Mouse (Mus musculus) frontal cortex, postnatal 36 days (tissue): Measurements from ENCODE around the gene Abcc4.
"Not testable (repeated sequence)": the region's sequence is repeated elsewhere in the genome, so short reads cannot be mapped to it uniquely, and the experiment has no call there.

Source experiments
- DNase-seq, 2 experiments: peaks; one replicate each; pipeline ENCODE4 v3.0.0; 2022; ENCODE audit warnings: low spot score in 2 of 2

The Abcc4 gene

DNA sequence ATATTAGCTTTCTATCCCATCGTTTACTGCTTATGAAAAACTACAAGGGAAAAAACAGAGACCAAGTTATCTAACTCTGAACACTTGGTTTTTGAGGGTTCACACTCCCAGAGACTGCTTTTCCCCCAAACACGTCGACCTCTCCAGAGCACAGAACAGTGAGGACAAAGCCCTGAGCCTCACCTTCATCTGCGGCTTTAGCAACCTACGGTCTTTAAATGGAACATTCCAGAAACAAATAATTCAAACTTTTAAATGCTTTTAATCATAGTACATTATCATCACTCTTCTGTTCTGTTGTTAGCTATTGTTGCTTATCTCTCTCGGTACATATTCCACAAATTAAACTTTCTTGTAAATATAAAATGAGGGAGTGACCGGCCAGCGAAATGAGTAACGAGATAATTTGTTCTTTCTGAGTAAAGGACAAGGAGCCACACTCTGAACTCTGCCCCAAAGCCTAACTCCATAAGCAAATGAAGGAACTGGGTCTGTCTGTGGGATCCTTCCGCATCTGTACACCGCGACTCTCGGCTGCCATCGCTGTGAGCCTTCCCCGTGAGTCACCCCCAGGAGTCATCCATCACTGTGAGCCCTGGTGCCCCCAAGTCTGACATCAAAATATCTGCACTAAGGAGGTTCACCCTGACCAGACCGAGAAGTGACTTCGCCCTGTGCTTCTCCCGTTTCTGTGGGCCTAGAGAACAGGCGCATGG is 126.8 kb downstream of the Abcc4 start:
- no peak for DNase-seq

DNA sequence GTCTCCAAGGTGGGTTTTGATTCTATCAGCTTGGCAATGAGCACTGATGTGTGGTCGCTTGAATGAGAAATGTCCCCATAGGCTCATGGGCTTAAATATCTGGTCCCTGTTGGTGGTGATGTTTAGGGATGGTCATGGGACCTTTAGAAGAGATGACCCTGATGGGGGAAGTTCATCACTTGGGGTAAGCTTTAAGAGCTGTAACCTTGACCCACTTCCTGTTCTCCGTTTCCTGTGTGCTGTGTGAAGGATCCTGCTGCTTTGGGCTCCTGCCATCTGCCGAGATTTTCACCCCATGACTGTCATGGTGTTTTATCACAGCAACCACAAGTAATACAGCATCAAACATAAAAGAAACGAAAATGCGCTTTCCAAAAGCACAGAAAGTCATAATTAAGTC is 128.1 kb downstream of the Abcc4 start:
- no peak for DNase-seq

DNA sequence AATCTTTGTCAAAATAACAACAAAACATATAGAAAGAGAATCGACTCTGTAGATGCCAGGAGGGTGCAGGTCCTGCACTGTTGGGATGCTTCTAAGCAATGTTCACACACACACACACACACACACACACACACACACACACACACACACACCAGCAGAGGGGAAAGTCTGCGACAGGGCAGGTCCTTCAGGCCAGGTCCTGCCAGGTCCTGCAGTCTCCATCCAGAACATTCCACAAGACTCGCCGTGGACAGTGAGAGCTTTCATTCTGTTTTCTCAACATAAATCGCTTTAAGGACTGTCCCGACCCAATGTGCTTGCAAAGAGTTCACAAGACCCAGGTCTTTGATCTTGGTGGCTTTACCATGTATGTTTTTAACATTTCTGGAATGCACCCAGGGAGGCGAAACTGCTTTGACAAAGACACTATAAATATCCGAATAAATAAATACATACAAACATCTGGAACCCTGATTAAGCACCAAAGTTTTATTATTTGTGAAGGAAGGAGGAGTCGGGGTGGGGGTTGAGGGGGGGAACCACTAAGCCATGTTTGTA is 133.3 kb downstream of the Abcc4 start:
- no peak for DNase-seq

DNA sequence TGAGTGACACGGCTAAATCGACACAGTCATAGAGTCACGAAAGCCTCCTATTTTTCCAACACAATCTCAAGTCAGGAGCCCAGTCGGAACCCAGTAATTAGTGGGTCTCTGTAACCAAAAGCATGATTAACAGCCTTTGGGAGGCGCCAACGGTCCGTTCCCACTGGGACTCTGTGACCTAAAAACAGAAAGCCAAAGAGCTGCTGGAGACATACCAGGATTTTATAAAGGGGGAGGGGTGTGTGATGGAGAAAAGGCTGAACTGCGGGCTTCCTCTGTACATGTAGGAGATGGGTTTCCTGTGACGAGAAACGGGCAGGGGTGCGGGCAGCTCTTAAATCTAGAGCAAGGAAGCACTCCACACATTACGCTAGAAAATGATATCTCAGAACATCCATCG is 136.4 kb downstream of the Abcc4 start:
- no peak for DNase-seq

DNA sequence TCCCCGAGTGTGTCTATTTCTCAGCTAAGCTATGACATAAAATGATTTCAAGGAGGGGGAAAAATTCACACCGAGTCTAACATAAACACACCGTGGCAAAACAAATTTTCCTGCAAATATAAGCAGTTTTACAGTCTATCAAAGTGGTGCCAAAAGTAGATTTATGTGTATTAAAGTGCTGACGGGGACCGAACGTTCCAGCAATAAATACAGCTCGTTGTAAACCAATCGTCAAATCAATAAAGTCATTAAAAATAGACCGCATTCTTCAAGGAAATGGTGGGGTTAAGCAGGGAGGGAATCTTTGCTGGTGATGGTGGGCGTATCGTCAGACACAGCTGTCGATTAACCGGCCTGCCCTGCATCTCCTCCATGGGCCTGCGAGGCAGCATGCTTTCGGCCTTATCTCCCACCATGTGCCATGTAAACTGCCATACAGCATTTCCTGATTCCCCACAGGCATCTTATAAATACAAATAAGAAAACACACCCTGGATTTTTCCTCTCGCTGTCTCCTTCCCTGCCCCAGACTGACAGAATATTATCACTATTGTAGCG is 137.8 kb downstream of the Abcc4 start:
- DNase-seq: no peak

DNA sequence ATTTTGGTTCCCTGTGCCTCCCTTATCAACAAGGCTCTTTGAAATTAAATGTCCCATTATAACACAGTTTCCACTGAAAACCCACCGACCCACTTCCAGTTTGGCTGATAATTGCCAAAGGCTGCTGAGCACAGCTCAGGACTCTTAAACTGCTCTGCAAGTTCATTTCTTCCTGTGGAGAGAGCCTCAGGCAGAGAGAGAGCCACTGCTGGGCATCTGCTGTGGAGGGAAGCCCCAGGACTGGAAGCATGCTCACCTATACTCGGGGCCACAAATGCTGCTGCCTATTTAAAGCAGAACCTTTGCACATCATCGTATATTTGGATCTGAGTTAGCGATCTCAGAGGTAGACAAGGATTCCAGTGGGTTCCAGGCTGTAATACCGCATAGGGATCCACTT is 139.2 kb downstream of the Abcc4 start:
- DNase-seq: no peak

DNA sequence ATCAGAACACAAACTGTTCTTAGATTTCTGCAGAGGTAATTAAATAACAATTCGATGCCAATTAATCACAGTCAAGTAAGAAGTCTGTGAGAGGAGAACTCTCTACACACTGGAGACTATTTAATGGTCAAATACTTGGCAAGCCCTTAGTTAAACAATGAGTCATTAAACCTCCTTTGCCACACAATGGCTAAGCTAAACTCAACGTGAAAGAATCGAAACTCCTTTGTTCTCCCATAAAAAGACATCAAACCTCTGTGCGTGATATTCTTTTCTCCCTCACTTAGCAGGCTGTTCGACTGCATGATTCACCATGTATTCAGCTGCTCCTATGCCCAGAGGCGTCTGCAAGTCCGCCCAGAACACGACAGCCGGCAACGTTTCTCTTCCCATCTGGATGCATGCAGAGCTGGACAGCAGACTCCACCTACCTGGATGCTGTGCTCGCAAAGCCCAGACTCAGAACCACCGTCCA is 139.8 kb downstream of the Abcc4 start:
- DNase-seq: peak; percentile 38 to 45

DNA sequence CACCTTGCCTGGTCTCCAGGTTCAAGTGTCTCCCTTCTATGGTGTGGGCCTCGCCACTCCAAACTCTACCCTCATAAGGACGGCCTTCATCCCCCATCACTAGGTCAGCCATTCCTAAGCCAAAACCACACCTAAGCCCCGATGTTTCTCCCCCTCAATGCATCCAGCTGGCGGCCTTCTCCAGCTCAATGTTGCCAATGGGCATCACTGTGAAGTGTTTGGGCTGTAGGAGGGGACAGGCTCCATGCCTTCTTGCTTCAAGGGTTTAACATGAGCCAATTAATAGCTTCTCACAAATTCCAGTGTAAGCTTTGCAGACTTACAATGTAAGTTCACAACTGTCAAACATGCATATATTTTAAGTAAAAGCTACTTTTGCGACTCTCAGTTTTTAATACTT is 140.3 kb downstream of the Abcc4 start:
- DNase-seq: no peak

DNA sequence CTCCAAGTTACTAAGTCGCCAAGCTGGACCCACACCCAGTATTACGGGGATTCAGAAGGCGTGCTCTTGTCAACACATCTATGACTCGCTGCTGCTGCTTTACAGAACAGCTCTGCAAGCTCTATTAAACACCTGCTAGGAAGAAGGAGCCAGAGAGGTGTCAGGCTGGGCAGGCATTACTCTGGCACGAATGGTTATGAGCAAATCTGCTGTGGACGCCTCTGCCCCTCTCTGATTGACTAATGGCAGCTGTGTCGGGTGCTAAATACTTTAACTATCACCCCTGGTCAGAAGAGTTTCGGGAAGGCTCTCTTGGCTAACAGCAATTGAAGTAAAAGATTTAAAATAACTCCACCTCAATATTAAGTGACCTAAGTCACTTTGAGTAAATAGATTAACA is 142.4 kb downstream of the Abcc4 start:
- no peak for DNase-seq

DNA sequence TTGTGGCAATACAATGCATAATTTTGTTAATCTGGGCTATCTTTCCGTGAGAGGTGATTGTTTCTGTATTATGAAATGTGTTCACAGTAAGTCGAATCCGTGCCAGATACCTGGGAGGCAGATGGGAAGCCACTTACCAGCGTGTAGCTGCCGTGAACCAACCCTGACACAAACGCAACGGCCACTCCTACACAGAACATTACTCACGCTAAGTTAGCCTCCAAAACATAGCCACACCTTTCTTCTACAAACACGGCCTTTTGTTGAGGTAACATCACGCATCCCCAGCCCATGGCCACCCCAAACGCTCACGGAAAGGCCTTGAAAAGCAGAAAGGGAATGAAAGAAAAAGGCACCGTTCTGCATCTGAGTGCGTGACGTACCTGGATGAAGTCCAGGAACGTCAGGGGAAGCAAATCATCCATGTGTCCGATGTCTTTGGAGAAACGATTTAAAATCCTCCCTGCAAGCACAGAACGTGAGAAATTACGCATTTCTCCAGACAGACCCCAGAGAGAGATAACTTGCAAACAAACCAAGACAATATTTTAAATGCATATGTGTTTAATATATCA is 153.0 kb downstream of the Abcc4 start:
- DNase-seq: no peak

DNA sequence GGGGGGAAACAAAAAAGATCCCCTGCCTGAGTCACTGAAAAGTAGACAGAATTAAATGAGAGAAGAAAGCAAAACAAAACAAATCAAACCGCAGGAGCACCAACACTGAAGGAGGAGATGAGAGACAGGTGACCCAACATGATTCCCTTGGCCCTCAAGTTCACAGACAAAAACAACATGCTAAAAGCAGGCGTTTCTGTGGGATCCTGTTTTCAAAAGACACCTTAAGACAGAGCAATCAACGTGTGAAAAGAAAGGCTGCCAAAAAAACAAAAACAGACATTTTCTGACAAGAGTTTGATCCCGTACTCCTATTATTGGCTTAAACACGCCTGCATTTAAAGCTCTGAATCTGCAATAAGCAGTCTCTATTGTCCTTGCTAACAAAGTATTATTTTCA is 153.6 kb downstream of the Abcc4 start:
- no peak for DNase-seq

DNA sequence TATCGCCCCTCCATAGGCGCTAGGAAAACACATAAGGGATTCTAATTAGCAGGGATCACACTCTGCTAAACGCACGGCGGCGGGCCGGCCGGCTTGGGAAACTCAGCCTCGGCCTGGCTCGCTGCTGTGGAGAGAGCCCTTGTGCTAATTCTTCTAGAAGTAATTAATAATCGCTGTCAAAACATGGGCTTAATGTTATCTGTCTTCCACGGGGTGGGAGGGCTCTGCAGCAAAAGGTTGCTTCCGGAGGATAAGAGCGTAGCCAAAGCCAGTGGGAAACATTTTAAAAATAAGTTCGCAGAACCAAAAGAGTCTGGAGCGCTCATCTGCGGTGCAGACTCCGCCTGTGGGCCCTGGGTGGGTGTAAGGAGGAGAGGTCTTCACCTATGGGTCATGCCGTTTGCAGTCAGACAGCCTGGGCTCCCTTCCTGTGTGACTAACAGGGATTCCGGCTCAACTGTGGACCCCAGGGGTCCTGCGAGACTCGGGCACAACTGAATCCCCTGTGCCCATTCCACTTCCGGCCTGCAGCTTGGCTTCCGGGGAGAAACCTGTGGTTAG is 154.2 kb downstream of the Abcc4 start:
- no peak for DNase-seq

DNA sequence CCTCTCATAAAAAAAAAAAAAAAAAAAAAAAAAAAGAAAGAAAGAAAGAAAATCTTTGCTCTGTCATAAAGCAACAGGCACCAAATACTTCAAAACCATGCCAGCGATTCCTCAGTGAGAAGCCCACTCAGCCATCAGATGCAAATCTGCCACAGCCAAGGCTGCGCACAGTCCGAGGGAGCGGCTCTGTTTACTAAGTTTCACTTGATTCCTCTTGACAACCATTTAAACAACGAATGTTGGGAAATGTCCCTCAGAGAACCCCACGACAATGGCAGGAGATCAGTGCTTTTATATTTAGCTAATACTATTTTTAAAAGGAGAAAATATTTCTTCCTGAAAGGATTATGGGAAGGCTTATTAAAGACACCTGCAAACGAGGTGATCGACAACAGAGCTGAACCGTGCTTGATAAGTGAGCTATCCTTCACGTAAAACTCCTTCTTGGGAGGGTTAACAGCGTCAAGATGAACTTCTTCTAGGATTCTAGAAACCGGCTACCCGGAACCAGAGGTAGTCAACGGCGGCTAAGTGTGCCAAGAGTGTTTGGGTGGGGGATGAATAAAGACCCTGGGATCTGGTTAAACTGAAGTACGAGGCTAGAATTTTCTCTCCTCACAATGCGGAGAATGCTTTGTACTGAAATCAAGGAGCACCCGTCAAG is 154.8 kb downstream of the Abcc4 start:
- no peak for DNase-seq

DNA sequence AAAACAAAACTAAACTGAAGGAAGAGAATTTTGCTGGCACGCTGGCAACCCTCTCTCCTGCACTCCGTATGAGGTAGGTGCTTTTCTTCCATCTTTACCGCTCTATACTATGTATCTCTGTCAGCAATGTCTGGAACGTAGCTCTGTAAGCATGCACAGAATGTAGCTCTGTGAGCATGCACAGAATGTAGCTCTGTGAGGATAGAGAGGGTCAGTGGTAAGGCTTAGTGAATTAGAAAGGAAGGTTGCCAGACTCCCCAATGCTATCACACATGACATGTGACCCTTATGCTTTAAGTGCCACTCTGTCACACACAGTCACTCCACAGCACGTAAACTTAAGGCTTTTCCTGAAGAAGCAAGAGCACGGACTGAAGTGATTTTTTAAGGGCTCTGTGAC is 161.5 kb downstream of the Abcc4 start:
- no peak for DNase-seq

DNA sequence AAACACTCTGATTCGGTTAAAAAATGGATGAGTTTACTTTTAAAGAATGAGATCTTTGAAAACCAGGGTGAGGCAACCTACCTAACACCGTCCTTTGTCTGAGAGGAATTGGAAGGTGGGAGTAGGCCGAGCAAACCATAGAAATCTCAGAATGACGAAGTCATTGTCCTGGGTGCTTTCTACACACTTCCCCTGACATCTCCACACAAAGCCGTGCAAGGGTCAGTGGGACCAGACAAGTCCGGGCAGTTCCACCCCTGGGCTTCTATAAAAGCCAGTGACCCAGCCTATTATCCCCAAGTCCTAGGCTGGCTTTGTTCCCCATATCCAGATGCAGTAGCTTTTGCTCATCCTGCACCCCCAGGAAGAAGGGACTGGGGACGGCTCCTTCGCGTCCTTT is 163.1 kb downstream of the Abcc4 start:
- no peak for DNase-seq

DNA sequence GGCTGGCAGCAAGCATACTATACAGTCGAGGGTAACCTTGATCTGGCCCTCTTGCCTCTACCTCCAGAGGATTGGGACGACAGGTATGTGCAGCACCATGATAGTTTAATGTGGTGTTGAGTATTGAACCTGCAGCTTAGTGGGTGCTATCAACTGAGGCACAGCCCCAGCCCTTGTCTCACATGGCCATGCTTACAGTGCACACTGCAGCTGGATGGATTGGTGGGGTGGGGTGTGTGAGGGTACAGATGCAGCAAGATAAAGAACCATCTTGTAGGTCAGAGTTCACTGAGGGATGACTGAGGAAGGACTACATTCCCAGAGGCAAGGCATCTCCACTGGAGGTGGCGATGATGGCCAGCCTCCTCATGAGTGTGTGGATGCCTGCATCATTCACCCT is 174.5 kb downstream of the Abcc4 start:
- DNase-seq: no peak

DNA sequence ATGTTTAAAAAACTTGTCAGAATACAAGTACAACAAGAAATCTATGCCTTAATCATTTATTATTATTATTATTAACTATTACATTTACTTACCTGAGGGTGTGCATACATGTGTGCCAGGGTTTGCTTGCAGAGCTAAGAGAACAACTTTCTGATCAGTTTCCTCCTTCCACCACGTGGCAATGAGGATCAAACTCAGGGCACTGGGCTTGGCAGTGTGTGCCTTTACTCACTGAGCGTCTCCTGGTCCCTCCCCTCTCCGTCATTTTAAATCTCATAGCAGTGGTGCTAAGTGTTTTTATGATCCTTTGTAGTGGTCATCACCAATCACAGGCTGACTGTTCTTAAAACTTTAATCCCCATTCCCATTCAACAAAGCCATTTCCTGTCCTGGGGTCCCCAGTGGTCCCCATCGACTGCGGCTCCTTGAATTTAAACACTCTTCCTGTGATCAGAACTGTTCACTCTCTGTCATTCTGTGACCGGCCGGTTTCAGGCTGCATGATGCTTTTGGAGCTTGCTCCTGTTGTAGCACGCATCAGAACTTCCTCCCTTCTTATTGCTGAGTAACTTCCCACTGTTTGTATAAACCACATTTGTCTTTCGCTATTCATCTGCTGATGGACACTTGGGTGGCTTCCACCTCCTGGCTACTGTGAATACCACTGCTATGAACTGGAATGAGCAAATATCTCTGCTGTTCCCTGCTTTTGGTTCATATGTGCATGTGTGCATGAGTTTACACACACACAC is 191.6 kb downstream of the Abcc4 start:
- no peak for DNase-seq

DNA sequence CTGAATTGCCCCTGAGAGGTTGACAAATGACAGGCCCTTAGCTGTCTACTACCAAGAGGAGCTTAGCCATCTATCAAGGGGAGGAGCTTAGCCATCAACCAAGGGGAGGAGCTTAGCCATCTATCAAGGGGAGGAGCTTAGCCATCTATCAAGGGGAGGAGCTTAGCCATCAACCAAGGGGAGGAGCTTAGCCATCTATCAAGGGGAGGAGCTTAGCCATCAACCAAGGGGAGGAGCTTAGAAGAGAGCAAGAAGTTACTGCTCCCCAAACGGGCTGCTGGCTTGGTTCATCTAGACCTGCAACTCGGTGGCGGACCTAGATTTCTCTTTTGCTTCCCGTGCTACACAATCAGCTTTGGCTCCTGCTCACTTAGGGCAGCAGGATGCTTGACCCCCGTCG is 194.3 kb downstream of the Abcc4 start:
- DNase-seq: not testable (repeated sequence)

DNA sequence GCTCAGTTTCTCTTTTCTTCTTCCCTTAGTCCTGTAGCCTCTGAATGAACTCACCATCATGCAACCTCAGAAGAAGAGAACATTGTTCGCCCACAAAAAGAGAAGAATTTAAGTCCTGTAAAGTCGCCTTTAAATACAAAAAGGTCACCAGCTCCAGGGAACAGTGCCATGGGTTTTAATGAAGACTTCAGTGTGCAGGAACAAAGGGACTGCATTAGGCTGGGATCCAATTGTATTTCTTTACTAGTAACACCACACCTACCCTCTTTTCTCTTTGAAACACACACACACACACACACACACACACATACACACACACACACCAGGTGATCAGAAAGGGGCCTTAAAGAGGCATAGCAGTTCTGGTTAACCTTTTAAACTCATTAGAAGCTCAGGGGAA is 195.2 kb downstream of the Abcc4 start:
- no peak for DNase-seq

DNA sequence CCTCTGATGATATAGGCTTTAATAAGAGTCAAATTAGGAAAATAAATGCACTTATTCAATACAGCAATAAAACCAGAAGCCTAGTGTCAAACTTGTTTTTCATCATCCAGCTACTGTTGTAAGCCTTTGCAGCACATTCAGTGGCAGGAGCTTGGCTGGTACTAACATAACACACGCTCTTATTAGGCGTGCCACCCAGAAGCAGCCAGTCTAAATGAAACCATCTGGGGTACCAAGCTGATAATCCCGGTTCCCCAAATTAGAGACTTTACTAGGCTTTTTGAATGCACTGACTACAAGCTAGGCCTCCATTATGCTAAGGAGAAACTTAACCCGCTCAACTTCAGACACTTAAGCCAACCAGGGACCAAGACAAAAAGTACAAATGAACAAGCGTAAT is 195.8 kb downstream of the Abcc4 start:
- no peak for DNase-seq

DNA sequence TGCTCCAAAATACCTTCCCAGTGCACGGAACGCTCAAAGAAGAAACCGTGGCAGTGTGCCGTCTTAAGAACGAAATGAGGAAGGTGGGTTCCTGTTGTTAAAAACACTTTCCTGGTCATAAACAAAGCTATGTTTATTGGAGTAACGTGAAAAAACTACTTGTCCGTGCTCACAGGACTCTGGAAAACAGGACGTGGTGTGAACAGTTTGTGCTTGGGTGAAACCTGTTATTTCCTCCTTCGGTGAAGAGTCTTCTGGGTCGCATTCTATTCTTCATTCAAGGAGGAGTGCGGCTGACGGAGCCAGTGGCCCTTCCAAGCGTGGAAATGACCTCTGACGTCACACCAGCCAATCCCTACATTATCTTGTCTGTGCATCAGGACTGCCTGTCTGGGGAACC is 198.2 kb downstream of the Abcc4 start:
- no peak for DNase-seq
